Mouse (Mus musculus): Measurements from ENCODE around the gene Boll.
A peak's percentile ranks its signal among the peaks of the same experiment; 100 is the strongest.
"Not testable (repeated sequence)": the region's sequence is repeated elsewhere in the genome, so short reads cannot be mapped to it uniquely, and the experiment has no call there.

Boll gene

GRCm38 (mm10) chr1:55363044-55363565, at the start of gene Boll:
TSS of gene Boll (minus strand) at chr1:55363469.
- DNase-seq (ENCODE audit: low read depth, low spot score), result peak; percentile 54

- DNase-seq (ENCODE audit: low read depth, low spot score), result no peak
Observed at GRCm38 (mm10) chr1:55412569-55412968, 49.3 kb upstream of the Boll start.

- DNase-seq (ENCODE audit: low read depth, low spot score), result no peak
Observed at GRCm38 (mm10) chr1:55411079-55411478, 47.8 kb upstream of the Boll start.

- no peak for DNase-seq (ENCODE audit: low read depth, low spot score)
Observed at GRCm38 (mm10) chr1:55410670-55411069, 47.4 kb upstream of the Boll start.

- DNase-seq (ENCODE audit: low read depth, low spot score), result no peak
Observed at GRCm38 (mm10) chr1:55406531-55407375, 43.5 kb upstream of the Boll start.

- peak; percentile 48 for DNase-seq (ENCODE audit: low read depth, low spot score)
Observed at GRCm38 (mm10) chr1:55406023-55406413, 42.7 kb upstream of the Boll start.

- DNase-seq (ENCODE audit: low read depth, low spot score), result peak; percentile 83
Observed at GRCm38 (mm10) chr1:55405272-55406022, 42.2 kb upstream of the Boll start, which contains the start of gene Plcl1. TSS of gene Plcl1 (plus strand) at chr1:55405921.

GRCm38 (mm10) chr1:55404439-55404838, 41.2 kb upstream of the Boll start:
- peak; percentile 65 for DNase-seq (ENCODE audit: low read depth, low spot score)

- no peak for DNase-seq (ENCODE audit: low read depth, low spot score)
Observed at GRCm38 (mm10) chr1:55399891-55400290, 36.6 kb upstream of the Boll start.

- DNase-seq (ENCODE audit: low read depth, low spot score), result peak; percentile 68
Observed at GRCm38 (mm10) chr1:55383114-55383773, 20.0 kb upstream of the Boll start.

GRCm38 (mm10) chr1:55380527-55380926, 17.3 kb upstream of the Boll start:
- no peak for DNase-seq (ENCODE audit: low read depth, low spot score)

GRCm38 (mm10) chr1:55372626-55373025, 9.4 kb upstream of the Boll start:
- no peak for DNase-seq (ENCODE audit: low read depth, low spot score)

GRCm38 (mm10) chr1:55363586-55363985, 317 bp upstream of the Boll start:
- peak; percentile 26 for DNase-seq (ENCODE audit: low read depth, low spot score)

- DNase-seq (ENCODE audit: low read depth, low spot score), result no peak
Observed at GRCm38 (mm10) chr1:55362634-55363033, 635 bp downstream of the Boll start.

GRCm38 (mm10) chr1:55351914-55352313, 11.4 kb downstream of the Boll start:
- DNase-seq (ENCODE audit: low read depth, low spot score), result not testable (repeated sequence)

GRCm38 (mm10) chr1:55325496-55325895, 37.8 kb downstream of the Boll start:
- DNase-seq (ENCODE audit: low read depth, low spot score), result not testable (repeated sequence)

GRCm38 (mm10) chr1:55301077-55301476, 62.2 kb downstream of the Boll start:
- no peak for DNase-seq (ENCODE audit: low read depth, low spot score)

GRCm38 (mm10) chr1:55279081-55279480, 84.2 kb downstream of the Boll start:
- no peak for DNase-seq (ENCODE audit: low read depth, low spot score)

- no peak for DNase-seq (ENCODE audit: low read depth, low spot score)
Observed at GRCm38 (mm10) chr1:55265447-55265846, 97.8 kb downstream of the Boll start.

- DNase-seq (ENCODE audit: low read depth, low spot score), result no peak
Observed at GRCm38 (mm10) chr1:55264385-55264784, 98.9 kb downstream of the Boll start.

- DNase-seq (ENCODE audit: low read depth, low spot score), result no peak
Observed at GRCm38 (mm10) chr1:55246374-55246773, 116.9 kb downstream of the Boll start.

GRCm38 (mm10) chr1:55239237-55239636, 124.0 kb downstream of the Boll start:
- no peak for DNase-seq (ENCODE audit: low read depth, low spot score)

All from embryo, embryonic 11.5 days (tissue).